Mouse (Mus musculus) myocyte (in vitro differentiated cells): ENCODE measurements around the gene Gstp3.

Experiments
- CEBPB ChIP-seq: IDR thresholded peaks from 2 replicates; pipeline ENCODE4 v1.6.1; 2011; ENCODE audit warnings: mild to moderate bottlenecking, moderate library complexity; ENCODE audit not compliant: poor library complexity, insufficient read depth, severe bottlenecking
- E2F4 ChIP-seq: IDR thresholded peaks from one replicate; pipeline ENCODE4 v1.6.1; 2011; ENCODE audit warnings: mild to moderate bottlenecking, control low read depth, moderate library complexity; ENCODE audit not compliant: insufficient read depth
- MAX ChIP-seq: IDR thresholded peaks from one replicate; pipeline ENCODE4 v1.6.1; 2011; ENCODE audit warnings: low read depth, mild to moderate bottlenecking, control low read depth
- POLR2A ChIP-seq: IDR thresholded peaks from one replicate; pipeline ENCODE4 v1.6.1; 2011; ENCODE audit warnings: low read depth, mild to moderate bottlenecking, control low read depth, moderate library complexity; ENCODE audit not compliant: insufficient read length
- POLR2AphosphoS2 ChIP-seq: IDR thresholded peaks from one replicate; pipeline ENCODE4 v1.6.1; 2011; ENCODE audit warnings: low read depth, control low read depth; ENCODE audit not compliant: insufficient read length
- USF1 ChIP-seq: IDR thresholded peaks from one replicate; pipeline ENCODE4 v1.6.1; 2011; ENCODE audit warnings: low read depth, mild to moderate bottlenecking, control low read depth, moderate library complexity

DNA sequence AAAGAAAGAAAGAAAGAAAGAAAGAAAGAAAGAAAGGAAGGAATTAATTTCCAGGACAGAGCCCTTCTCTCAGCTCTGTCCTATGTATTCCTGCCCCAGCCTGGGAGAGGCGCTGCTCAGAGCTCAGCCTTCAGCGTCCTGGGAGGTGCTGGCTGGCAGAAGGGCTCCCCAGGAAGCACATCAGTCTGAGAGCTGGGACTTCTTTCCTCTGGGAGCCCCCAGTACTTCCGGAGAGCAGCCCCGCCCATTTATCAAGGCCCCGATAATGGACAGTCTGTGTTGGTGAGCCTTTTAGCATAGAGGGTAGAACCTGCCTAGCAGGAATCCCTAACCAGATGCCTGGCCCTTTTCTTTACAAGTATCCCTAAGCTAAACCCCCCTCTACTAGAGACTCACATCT lies 28.8 kb upstream of the Gstp3 start:
- TF ChIP-seq CEBPB (no peak), POLR2AphosphoS2 (no peak), MAX (no peak), POLR2A (no peak), USF1 (no peak), E2F4 (no peak)
